Mouse (Mus musculus) frontal cortex, postnatal 10 days (tissue): ENCODE data around the gene Kpnb1.
"Not testable (repeated sequence)": the region's sequence is repeated elsewhere in the genome, so short reads cannot be mapped to it uniquely, and the experiment has no call there.

Experiments used
- DNase-seq, 2 experiments: peaks; one replicate each; pipeline ENCODE4 v3.0.0; 2022; ENCODE audit warnings: low spot score in 2 of 2, mixed read lengths in 1 of 2

Gene Kpnb1

DNA sequence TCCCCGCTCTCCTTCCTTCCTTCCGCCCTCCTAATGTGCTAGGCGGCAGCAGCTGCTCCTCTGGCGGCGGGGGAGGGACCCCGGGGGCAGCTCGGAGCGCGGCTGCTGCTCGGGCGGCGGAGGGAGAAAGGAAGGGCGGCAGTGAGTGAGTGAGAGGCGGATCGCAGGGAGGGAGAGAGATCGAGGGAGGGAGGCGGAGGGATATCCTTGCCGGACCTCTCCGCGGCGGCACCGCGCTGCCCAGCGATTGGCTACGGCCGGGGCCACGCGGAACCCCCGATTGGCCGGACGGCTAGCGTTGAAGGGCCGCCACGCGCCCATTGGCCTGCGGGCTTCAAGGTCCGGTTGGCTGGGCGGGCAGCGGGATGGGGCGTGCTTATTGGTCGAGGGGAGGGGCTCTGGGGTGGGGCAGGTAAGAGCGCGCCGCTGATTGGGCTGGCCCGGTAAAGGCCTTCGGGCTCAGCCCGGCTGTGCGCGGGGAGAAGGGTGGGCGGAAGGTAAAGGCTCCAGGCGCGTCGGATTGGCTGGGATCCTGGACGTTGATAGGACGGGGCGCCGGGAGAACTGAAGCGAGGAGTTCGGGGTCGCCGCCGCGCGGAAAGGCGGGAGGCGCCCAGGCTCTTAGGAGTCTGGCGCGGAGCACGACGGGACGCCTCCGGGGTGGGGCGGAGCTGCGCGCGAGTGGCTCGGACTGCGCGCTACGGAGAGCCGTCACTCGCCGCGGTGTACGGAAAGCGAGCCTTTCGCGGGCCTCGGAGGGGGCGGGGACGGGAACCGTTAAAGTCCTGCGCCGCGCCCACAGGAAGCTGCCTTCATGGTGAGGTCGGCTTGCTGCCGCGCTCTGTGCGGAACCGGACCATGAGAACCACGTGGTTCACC lies at the start of gene Kpnb1:
Gene Kpnb1 (minus strand): TSS at position 118 of the 879 bp plus-strand sequence.
- peak; percentile 98 to 99 for DNase-seq

DNA sequence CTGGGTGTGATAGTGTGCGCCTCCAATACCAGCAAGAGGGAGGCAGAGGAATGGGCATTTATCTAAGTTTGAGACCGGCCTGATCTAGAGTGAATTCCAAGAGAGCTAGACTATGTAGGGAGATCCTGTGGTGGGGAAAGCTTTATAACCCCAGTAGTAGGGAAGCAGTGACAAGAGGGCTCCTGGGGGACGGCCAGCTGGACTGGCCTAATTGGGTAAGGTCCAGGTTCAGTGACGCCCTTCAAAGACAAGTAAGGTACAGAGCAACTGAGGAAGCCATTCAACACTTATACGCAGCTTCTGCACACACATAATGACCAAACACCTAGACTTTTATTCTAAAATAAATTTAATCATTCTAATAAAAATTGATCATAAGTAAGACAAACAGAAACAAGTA lies 44.8 kb upstream of the Kpnb1 start:
- no peak for DNase-seq

DNA sequence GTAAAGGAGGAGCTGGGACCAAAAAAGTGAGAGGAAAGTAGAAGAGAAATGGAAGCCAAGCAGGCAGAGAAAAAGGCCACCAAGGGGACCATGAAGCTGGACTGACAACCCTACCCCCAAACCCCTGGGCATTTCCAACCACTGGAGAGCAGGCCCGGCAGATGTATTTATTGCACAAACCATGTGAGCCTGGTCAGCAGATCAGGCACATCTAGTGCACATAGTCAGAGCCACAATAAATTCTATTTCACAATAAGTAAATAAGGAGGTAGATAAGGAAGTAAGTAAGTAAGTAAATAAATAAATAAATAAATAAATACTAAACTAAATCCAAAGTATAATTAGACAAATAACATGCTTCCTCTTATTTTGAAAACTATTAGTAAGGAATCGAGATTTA lies 41.7 kb upstream of the Kpnb1 start:
- no peak for DNase-seq

GRCm38 (mm10) chr11:97228985-97229384 lies 41.3 kb upstream of the Kpnb1 start:
- no peak for DNase-seq

DNA sequence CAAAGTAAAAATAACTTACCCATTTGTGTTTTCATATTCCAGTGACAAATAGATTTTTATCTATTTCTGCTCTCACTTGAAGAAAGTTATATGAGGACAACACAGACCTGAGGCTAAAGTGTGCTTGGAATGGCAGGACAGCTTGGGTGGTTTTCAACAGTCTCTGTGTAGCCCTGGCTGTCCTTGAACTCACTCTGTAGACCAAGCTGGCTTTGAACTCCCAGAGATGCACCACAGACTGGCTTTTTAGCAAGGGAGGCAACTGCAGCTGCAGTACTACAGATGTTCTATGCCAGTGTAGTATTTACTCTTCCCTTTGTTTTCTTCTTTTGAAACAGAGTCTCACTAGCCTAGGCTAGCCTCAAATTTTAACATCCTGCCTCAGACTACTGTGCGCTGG lies 38.5 kb upstream of the Kpnb1 start:
- no peak for DNase-seq

GRCm38 (mm10) chr11:97223485-97223884 lies 35.8 kb upstream of the Kpnb1 start:
- no peak for DNase-seq

GRCm38 (mm10) chr11:97221611-97222010 lies 33.9 kb upstream of the Kpnb1 start:
- no peak for DNase-seq

GRCm38 (mm10) chr11:97220211-97220610 lies 32.5 kb upstream of the Kpnb1 start:
- no peak for DNase-seq

- no peak for DNase-seq
Measured at GRCm38 (mm10) chr11:97214411-97214810, 26.7 kb upstream of the Kpnb1 start.

- DNase-seq = no peak
Measured at GRCm38 (mm10) chr11:97210728-97211400, 23.2 kb upstream of the Kpnb1 start.

DNA sequence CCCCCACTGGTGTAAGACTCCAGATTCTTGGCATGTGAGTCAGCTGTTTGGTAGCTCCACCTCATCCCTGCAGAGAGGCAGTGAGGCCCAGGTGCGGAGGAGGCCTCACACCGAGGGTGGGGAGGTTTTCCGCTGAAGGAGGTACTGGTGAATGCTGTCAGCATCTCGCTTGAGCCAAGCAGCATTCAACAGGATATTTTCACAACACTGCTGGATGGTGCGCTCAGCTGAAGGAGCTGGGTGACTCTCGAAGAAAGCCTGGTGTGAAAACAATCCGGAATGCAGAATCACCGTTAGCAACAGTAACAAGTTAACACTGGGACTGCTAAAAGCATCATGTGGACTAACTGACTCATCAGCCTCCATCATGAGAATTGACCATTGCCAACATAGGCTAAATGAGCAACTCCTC lies 19.3 kb upstream of the Kpnb1 start:
- DNase-seq = peak in 1 of 2 experiments; percentile 16

GRCm38 (mm10) chr11:97199519-97199918 lies 11.8 kb upstream of the Kpnb1 start:
- DNase-seq = no peak

DNA sequence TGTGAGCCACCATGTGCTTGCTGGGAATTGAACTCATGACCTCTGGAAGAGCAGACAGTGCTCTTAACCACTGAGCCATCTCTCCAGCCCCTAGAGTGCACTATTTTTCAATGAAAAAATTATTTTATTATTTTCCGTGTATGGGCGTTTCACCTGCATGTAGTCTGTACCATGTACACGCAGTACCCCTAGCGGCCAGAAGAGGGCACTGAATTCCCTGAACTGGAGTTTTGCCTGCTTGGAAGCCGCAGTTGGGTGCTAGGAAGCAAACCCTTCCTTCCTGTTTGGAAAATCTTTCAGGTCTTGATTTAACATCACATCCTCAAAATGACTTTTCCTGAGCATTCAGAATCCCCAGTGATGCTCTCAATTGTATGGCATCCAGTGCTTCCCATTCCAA lies 10.9 kb upstream of the Kpnb1 start:
- no peak for DNase-seq

DNA sequence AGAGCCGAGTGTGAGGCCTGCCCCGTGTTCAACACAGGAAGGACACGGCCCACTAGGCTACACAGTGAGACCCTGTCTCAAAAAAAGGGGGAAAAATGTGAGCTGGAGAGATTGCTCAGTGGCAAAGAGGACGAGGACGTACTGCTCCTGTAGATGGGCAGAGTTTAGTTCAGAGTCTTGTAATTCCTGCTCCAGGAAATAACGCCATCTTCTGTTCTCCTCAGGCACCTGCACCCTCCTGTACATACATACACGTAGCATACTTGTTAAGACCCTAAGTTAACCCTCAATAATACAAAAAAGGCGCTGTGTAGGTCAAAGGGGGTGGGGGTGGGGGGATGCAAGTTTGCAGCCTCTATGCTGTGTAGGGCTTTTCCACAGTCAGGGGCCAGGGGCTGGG lies 9.3 kb upstream of the Kpnb1 start:
- DNase-seq = no peak

DNA sequence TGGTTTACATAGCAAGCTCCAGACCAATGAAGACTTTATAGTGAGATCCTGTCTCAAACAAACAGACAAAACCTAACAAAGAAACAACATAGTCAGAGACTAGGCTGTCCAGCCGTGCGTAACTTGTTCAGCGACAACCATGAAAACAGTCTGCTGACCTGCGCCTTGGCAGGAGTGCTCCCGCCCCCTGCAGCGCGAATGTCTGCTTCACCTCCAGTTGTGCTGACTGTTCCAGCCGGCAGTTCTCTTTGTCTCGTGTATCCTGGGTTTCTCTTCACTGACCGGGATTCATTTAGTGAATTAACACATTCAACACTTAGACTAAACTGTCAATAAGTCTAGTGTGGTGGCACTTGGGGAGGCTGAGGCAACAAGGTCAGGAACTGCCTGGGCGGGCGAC lies 8.9 kb upstream of the Kpnb1 start:
- no peak for DNase-seq

DNA sequence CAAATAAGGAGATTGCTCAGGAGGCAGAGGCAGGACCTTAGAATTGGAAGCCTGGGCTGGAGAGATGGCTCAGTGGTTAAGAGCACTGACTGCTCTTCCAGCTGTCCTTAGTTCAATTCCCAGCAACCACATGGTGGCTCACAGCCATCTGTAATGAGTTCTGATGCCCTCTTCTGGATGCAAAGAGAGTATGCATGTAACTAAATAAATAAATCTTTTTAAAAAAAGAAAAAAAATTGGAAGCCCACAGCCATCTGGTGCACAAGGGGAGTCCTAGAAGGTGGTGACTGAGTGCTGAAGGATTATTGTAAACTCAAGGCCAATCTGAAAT lies 4.9 kb upstream of the Kpnb1 start:
- DNase-seq = no peak

- DNase-seq = no peak
Measured at GRCm38 (mm10) chr11:97191915-97192620, 4.4 kb upstream of the Kpnb1 start.

- no peak for DNase-seq
Measured at GRCm38 (mm10) chr11:97190992-97191391, 3.3 kb upstream of the Kpnb1 start.

- not testable (repeated sequence) for DNase-seq
Measured at GRCm38 (mm10) chr11:97189645-97190044, 2.0 kb upstream of the Kpnb1 start.

DNA sequence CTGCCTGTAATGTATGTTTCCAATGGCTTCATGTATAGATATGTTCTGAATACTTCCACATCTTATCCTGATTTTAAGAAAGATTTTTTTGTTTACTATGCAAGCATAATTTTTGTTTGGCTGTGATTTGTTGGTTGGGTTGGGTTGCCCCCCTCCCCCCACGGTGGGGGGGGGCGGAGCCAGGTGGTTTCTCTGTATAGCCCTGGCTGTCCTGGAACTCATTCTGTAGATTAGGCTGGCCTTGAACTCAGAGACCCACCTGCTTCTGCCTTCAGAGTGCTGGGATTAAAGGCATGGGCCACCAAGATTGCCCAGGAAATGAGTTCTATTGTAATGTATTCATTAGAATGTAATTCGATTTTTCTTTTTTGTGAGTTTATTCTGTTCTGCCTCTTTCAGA lies 1.6 kb upstream of the Kpnb1 start:
- DNase-seq = no peak

DNA sequence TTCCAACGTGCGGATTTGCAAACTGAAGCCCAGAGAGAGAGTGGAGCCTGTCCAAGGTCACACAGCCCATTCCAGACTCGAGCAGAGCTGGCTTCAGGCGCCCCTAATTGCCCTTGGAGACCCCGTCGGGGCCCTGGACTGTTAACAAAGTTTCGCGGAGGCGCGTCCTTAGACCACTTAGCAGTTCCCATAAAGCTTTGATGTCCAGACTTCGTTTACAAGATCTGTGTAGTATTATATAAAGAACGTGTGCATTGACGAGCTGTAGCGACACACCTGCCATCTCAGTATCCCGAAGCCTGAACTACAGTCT lies 918 bp upstream of the Kpnb1 start:
- no peak for DNase-seq

DNA sequence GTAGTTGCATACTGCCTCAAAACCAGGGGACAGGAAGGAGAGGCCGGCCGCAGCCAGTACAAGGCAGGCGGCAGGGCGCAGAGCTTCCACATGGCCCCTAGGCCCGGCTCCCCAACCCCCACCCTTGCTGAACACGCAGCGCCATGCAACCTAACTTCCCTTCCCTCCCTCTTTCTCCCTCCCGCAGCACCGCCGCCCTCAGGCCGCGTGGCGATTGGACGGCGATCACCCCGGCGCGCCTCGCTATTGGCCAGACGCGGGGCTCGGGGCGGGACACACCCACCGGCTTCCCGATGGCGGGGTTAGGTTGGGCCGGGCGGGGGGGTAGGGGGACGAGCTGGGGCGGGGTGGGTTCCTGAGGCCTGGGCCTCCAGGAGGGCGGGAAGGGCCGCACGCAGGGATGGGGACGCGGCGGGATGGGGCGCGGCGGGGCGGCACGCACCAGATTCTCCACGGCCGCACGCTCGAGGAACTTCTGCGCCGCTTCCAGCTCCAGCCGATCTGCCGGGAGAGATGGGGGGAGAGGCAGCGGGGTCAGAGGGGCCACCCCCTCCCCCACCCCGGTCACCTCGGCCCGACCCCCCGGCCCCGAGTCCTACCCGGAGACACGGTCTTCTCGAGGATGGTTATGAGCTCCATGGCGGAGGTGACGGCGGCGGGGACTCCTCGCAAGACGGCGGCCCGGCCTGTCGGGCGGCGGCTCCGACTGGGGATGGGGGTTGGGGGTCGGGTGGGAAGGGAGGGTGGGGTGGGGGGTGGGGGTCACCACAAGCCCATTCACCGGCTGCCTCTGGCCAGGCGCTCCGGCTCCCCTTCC lies 526 bp downstream of the Kpnb1 start:
- peak; percentile 95 to 97 for DNase-seq
